Mouse (Mus musculus) induced T-regulatory cell, adult 2 months (primary cell): Measurements from ENCODE around the gene Trabd2b.

Experiments used
- DNase-seq: peaks from one replicate; pipeline ENCODE4 v3.0.0-alpha.2; 2012; ENCODE audit warnings: low read depth

Trabd2b gene

GRCm38 (mm10) chr4:114605670-114606069 is 199.1 kb downstream of the Trabd2b start:
- no peak for DNase-seq

GRCm38 (mm10) chr4:114607873-114608272 is 201.3 kb downstream of the Trabd2b start:
- no peak for DNase-seq

- DNase-seq = no peak
These were observed 202.8 kb downstream of the Trabd2b start for GRCm38 (mm10) chr4:114609297-114609696.

- no peak for DNase-seq
These were observed 204.8 kb downstream of the Trabd2b start for GRCm38 (mm10) chr4:114611166-114611929.

GRCm38 (mm10) chr4:114612032-114612431 is 205.5 kb downstream of the Trabd2b start:
- DNase-seq = no peak

- DNase-seq = no peak
These were observed 206.3 kb downstream of the Trabd2b start for GRCm38 (mm10) chr4:114612827-114613226.

- DNase-seq = no peak
These were observed 207.6 kb downstream of the Trabd2b start for GRCm38 (mm10) chr4:114614086-114614485.

GRCm38 (mm10) chr4:114615765-114616164 is 209.2 kb downstream of the Trabd2b start:
- DNase-seq = no peak

- DNase-seq = no peak
These were observed 216.4 kb downstream of the Trabd2b start for GRCm38 (mm10) chr4:114622929-114623328.

- DNase-seq = no peak
These were observed 217.8 kb downstream of the Trabd2b start for GRCm38 (mm10) chr4:114624114-114624910.

- DNase-seq = no peak
These were observed 218.8 kb downstream of the Trabd2b start for GRCm38 (mm10) chr4:114625357-114625756.

GRCm38 (mm10) chr4:114625920-114626319 is 219.4 kb downstream of the Trabd2b start:
- DNase-seq = no peak

GRCm38 (mm10) chr4:114627674-114628293 is 221.3 kb downstream of the Trabd2b start:
- no peak for DNase-seq

- peak; percentile 12 for DNase-seq
These were observed 229.4 kb downstream of the Trabd2b start for GRCm38 (mm10) chr4:114635889-114636288.

- no peak for DNase-seq
These were observed 229.8 kb downstream of the Trabd2b start for GRCm38 (mm10) chr4:114636324-114636723.

GRCm38 (mm10) chr4:114637120-114637519 is 230.6 kb downstream of the Trabd2b start:
- DNase-seq = peak; percentile 40

GRCm38 (mm10) chr4:114642469-114642868 is 235.9 kb downstream of the Trabd2b start:
- no peak for DNase-seq

- DNase-seq = no peak
These were observed 237.2 kb downstream of the Trabd2b start for GRCm38 (mm10) chr4:114643679-114644208.

- no peak for DNase-seq
These were observed 238.8 kb downstream of the Trabd2b start for GRCm38 (mm10) chr4:114645341-114645740.

- DNase-seq = no peak
These were observed 240.5 kb downstream of the Trabd2b start for GRCm38 (mm10) chr4:114646825-114647681.

GRCm38 (mm10) chr4:114647689-114648088 is 241.2 kb downstream of the Trabd2b start:
- DNase-seq = peak; percentile 65
